Mouse (Mus musculus) ES-E14 (cell line): ENCODE data around the gene Psmb2. TPM values are rescaled to one million over a fixed set of nuclear protein-coding genes. Genes with fewer than 3 reads are reported as not detected.

ENCODE experiments used
- DNase-seq: peaks from one replicate; pipeline ENCODE4 v3.0.0-alpha.2; 2013; ENCODE audit warnings: low read depth, low spot score
- H3K27ac ChIP-seq: 2 replicates; pipeline ENCODE4 v1.5.1; 2012; ENCODE audit warnings: low read depth, mild to moderate bottlenecking, low read length, moderate library complexity, mixed read lengths; ENCODE audit not compliant: poor library complexity, insufficient read depth, severe bottlenecking
- H3K36me3 ChIP-seq: 2 replicates; pipeline ENCODE4 v1.6.1; 2012; ENCODE audit warnings: mild to moderate bottlenecking, low read length, moderate library complexity, mixed read lengths; ENCODE audit not compliant: control insufficient read depth, poor library complexity, insufficient read depth, severe bottlenecking
- H3K4me1 ChIP-seq, 2 experiments: fragments of 150-350 bp in 1 of 2; sonication (generic) in 1 of 2; 2 replicates each; pipeline ENCODE4 v1.6.1; 2012; ENCODE audit warnings: low read length in 2 of 2, mild to moderate bottlenecking in 1 of 2, mixed read lengths in 1 of 2; ENCODE audit not compliant: control insufficient read depth in 2 of 2, insufficient read depth in 2 of 2, poor library complexity in 1 of 2
- H3K4me3 ChIP-seq, 2 experiments: fragments of 150-350 bp in 1 of 2; sonication (generic) in 1 of 2; 2 replicates each; pipeline ENCODE4 v1.5.1; 2012; ENCODE audit warnings: low read length in 2 of 2, low read depth in 1 of 2, mild to moderate bottlenecking in 1 of 2, mixed read lengths in 1 of 2; ENCODE audit not compliant: insufficient read depth in 1 of 2, poor library complexity in 1 of 2, severe bottlenecking in 1 of 2
- H3K9ac ChIP-seq: 2 replicates; pipeline ENCODE4 v1.6.1; 2012; ENCODE audit warnings: low read depth, mild to moderate bottlenecking, low read length, mixed read lengths; ENCODE audit not compliant: poor library complexity, insufficient read depth, severe bottlenecking
- H3K9me3 ChIP-seq: fragments of 150-350 bp; sonication (generic); 2 replicates; pipeline ENCODE4 v1.6.1; 2012; ENCODE audit warnings: low read depth, mild to moderate bottlenecking, low read length; ENCODE audit not compliant: control insufficient read depth, insufficient read depth
- CHD2 ChIP-seq: IDR thresholded peaks from 2 replicates; pipeline ENCODE4 v1.6.1; 2014; ENCODE audit warnings: mild to moderate bottlenecking, low read depth, low read length, inconsistent platforms
- HCFC1 ChIP-seq: IDR thresholded peaks from 2 replicates; pipeline ENCODE4 v1.6.1; 2012; ENCODE audit warnings: low read length, inconsistent platforms, borderline replicate concordance; ENCODE audit not compliant: insufficient read depth
- MAFK ChIP-seq: IDR thresholded peaks from 2 replicates; pipeline ENCODE4 v1.6.1; 2014; ENCODE audit warnings: mild to moderate bottlenecking, low read depth, low read length, inconsistent platforms; ENCODE audit not compliant: insufficient read depth
- ZC3H11A ChIP-seq: IDR thresholded peaks from 2 replicates; pipeline ENCODE4 v1.6.1; 2012; ENCODE audit warnings: low read depth, mild to moderate bottlenecking, inconsistent platforms, low read length, borderline replicate concordance
- ZNF384 ChIP-seq: IDR thresholded peaks from 2 replicates; pipeline ENCODE4 v1.6.1; 2012; ENCODE audit warnings: low read depth, low read length, inconsistent platforms
- in situ Hi-C, 2 experiments: fragments of 600-800 bp; cut with MboI; formaldehyde crosslinking; loops; one replicate each; pipeline ENCODE4 v1.15.1; 2025; ENCODE audit warnings: low sequenced_read_pairs in 2 of 2, inconsistent platforms in 1 of 2; ENCODE audit not compliant: unreplicated experiment in 2 of 2
- total RNA-seq: library from RNA; depleted of rRNA; stranded (reverse); fragments of 300-350 nt; gene quantifications from 2 replicates; pipeline ENCODE4 v1.2.3, GENCODE M21; 2012

The Psmb2 gene
- total RNA-seq, 1 experiment, result 200 TPM

DNA sequence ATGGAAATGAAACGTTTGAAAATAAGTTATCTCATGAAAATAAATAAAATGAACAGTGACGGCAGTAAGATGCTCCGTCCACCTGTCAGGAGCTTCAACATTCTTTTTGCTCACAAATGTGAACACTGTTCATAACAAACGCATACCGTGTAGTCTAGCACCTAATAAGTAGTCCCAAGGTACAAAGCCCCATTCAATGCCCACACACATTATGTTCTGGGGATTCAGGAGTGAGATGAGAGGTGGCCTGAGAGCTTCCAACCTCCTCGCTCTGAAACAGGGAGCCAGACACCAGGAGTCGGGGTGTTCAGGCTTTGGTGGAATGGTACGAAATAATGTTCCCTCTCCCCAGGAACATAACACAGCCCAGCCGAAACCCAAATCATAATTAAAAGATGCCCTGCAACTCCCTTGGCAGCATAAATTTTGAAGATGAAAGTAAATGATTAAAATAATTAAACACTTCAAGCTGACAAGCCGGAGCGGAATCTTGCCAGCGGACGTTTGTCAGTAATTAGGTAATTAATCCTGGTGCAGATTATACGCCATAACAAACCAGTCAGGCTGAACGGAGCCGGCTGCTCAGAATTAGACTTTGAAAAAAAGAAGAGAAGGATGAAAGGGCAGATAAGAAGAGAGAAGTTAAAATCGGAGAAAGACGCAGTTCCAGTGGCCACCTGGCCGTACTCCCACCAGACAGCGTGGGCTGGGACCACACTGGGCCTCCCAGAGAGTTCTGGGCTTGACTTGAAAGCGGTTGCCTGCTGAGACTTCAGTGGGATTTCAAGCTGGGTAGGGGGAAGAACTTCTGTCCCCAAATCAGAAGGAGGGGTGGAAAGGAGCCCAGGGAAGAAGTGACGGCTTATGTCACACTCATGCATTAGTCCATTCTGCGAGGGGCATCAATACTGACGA is 29.2 kb upstream of the Psmb2 start:
- Histone ChIP-seq H3K36me3 (no peaks in the 10 kb centered on the region), H3K4me1 (no peaks in the 10 kb centered on the region), H3K27ac (no peak overlapping the region), H3K9ac (no peak overlapping the region), H3K9me3 (no peaks in the 10 kb centered on the region), H3K4me3 (no peak overlapping the region)
- in situ Hi-C loops, result no loop called here
- DNase-seq, result no peak
- TF ChIP-seq MAFK (no peak), HCFC1 (no peak), CHD2 (no peak), ZNF384 (no peak), ZC3H11A (no peak)

DNA sequence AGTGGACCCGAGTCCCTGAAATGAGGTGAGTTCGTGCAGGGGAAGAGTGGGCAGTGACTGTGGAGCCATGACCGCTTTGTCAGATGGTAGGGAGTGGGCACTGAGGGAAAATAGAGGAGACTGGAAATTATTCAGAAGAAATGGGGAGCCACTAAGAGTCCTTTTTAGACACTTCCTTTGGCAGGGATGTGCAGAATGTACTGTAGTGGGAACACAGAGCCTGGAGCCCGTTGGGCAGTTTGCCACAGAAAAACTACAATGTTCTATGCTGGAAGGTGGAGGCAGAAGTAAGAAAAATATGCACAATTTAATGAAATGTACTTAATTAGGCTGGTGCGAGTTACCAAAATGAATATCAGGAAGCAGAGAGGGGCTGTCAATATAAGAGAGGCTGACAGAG is 24.3 kb upstream of the Psmb2 start:
- in situ Hi-C loops, result no loop called here
- H3K9me3 ChIP-seq, result no peaks in the 10 kb centered on the region
- H3K27ac ChIP-seq, result no peak overlapping the region
- TF ChIP-seq ZNF384 (no peak), MAFK (no peak), CHD2 (no peak), ZC3H11A (no peak), HCFC1 (no peak)
- H3K9ac ChIP-seq, result no peak overlapping the region
- no peak overlapping the region for H3K4me3 ChIP-seq
- H3K4me1 ChIP-seq, result no peaks in the 10 kb centered on the region
- no peaks in the 10 kb centered on the region for H3K36me3 ChIP-seq
- DNase-seq, result no peak

DNA sequence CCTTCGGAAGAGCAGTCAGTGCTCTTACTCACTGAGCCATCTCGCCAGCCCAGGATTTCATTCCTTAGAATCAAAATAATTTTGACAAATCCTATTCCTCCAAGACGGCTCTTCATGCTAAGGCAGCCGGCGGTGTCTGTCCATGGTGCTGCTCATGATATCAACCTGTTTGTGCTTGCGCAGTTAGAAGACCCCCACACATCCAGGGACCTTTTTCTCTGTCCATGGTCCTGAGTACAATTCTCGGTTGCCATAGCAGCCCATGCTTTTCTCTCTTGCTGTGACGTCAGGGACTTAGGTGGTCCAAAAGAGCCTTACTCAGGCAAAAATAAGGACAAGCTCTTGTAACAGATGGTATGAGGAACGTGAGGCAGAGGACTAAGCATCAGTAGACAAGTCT is 22.1 kb upstream of the Psmb2 start:
- in situ Hi-C loops, result no loop called here
- no peak overlapping the region for H3K9ac ChIP-seq
- no peaks in the 10 kb centered on the region for H3K9me3 ChIP-seq
- DNase-seq, result peak; percentile 78
- no peak overlapping the region for H3K4me3 ChIP-seq
- TF ChIP-seq CHD2 (no peak), ZNF384 (no peak), ZC3H11A (no peak), HCFC1 (no peak)
- no peaks in the 10 kb centered on the region for H3K36me3 ChIP-seq
- H3K27ac ChIP-seq, result no peak overlapping the region
- no peaks in the 10 kb centered on the region for H3K4me1 ChIP-seq

DNA sequence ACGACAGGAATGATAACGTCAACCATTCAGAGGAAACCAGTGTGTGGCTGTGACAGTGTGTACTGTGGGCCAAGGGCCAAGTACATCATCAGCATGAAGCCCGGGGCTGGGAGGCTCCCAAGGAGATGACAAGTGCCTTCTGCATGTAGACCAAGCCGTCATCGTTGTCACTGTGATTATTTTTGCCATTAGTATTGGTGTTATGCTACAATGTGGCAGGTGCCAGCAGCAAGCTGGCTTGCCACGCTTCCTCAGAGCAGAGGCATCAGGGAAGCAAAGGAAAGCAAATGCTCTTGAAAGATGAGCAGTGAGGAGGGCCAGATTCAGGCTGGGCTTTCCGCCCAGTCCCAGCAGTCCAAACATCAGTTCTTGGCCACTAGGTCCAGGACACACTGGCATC is 16.2 kb upstream of the Psmb2 start:
- Histone ChIP-seq H3K27ac (no peak overlapping the region), H3K4me1 (no peaks in the 10 kb centered on the region), H3K9ac (no peak overlapping the region), H3K4me3 (no peak overlapping the region), H3K36me3 (no peaks in the 10 kb centered on the region), H3K9me3 (no peaks in the 10 kb centered on the region)
- DNase-seq, result no peak
- no peak for TF ChIP-seq CHD2
- in situ Hi-C loops, result no loop called here

DNA sequence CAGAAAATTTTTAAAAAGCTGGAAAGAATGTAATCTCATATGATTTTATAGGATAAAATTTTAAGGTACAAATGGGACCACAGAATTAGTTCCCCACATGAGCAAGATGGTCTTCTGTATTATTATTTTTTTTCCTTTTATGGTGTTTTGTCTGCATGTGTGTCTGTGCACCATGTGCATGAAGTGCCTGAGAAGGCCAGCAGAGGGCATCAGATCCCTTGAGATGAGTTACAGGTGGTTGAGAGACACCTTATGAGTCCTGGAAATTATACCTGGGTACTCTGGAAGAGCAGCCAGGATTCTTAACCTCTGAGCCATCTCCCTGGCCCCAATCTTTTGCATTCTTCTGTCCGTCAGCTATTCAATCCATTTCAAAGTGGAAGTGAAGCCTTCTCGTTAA is 10.4 kb upstream of the Psmb2 start:
- in situ Hi-C loops, result no loop called here
- peak; percentile 46 for DNase-seq
- Histone ChIP-seq H3K9me3 (no peaks in the 10 kb centered on the region), H3K9ac (no peak overlapping the region), H3K27ac (no peak overlapping the region), H3K36me3 (no peaks in the 10 kb centered on the region), H3K4me3 (no peak overlapping the region), H3K4me1 (no peaks in the 10 kb centered on the region)
- TF ChIP-seq CHD2, result no peak
- no peak for TF ChIP-seq ZNF384
- no peak for TF ChIP-seq HCFC1
- no peak for TF ChIP-seq MAFK
- TF ChIP-seq ZC3H11A, result peak; percentile 29; the same call in 1 of the 2 replicates
